Mouse (Mus musculus): ENCODE results near the gene Cxxc4.
A peak's percentile ranks its signal among the peaks of the same experiment; 100 is the strongest.

Gene Cxxc4

GRCm38 (mm10) chr3:134243850-134244247 is 7.6 kb downstream of the Cxxc4 start:
- DNase-seq (ENCODE audit: low spot score in 2 of 2) = no peak

DNA sequence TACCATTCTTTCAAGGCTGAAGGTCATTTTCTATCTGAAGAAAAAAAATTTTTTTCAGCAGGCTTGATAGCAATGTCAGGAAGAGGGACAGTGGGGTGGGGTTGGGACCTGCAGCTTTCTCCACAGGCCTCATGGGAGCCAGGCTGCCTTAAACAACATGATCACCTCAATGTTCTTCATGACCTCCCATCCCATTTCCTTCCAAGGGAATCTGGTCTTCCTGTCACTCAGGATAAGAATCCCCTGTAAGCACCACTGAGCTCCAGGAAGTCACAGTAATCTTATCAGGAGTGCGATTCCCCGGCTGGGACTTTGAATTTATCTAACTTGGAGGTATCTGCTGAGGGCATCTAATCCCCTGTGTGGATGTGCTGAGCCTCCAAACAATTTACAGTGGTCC is 17.9 kb downstream of the Cxxc4 start:
- no peak for DNase-seq (ENCODE audit: low spot score in 2 of 2)

GRCm38 (mm10) chr3:134258715-134259114 is 22.4 kb downstream of the Cxxc4 start:
- DNase-seq (ENCODE audit: low spot score in 2 of 2) = no peak

DNA sequence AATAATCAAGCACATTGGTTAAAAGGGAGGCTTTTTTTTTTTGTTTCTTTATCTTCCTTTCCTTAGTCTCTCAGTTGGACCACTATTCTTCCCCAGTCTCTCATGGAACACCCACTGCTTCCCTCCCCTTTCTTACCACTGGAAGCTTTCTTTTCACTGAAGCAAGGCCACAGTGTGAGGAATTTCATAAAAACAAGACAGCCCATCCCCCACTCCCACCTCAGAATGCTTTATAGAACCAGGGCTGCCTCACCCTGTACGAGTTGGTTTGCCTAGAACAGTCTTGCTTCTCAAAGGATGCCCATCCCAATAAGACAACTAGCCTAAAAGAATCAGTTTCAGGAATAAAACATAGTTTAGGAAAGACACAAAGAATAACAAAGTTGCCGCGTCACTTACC is 23.0 kb downstream of the Cxxc4 start:
- DNase-seq (ENCODE audit: low spot score in 2 of 2) = no peak

DNA sequence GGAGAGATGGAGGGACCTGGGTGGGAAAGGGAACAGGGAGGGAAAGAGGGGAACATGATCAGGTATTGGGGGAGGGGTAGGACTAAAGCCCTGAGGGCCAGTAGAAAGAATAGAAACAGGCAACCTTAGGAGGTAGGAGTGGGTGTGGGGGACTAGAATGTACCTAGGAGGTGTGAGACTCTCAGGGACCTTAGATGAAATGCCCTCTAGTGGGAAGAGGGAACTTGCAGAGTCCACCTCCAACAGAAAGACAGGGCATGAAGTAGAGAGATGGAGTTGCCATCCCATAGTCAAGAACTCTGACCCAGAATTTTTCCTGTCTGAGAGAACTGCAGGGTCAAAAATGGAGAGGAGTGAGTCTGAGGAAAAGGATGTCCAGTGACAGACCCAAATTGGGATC is 43.4 kb downstream of the Cxxc4 start:
- no peak for DNase-seq (ENCODE audit: low spot score in 2 of 2)

DNA sequence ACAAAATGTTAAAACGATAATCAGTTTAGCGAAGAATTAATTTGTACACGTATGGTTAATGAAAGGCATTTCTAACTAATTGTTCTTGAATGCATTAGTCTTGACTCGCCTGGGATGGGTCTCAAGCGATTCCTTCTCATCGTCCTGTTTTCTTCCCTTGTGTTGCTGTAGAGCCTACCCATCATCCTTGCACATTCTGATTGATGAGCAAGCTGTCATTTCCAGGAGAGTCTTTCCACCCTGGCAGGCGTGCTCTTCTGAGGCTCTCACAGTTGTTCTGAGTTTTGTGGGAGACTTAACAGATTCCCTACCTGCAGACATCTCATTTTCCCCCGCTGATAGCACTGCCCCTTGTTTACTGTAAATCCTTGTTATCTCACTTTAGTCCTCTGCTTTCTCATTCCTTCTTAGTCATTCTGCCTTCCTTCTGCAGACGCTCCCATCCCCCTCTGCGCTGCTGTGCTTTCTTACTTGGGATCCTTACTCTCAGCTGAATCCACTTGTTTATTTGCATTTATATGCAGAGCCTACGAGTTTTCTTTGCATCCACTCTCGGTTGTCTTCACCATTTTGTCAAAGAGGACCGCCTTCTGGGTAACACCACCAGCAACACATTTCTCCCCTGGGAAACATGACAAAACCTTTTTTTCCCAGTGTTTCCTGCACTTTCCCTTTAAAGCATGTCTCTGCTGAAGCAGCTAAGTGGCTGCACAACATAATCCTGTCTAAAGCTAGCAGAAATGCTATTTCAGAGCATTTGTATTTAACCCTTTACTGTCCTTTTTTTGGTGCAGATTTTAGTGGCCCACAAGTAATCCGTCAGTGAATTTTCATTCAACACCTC is 45.5 kb downstream of the Cxxc4 start:
- DNase-seq (ENCODE audit: low spot score in 2 of 2) = peak in 1 of 2 experiments; percentile 44

GRCm38 (mm10) chr3:134295217-134295616 is 58.9 kb downstream of the Cxxc4 start:
- DNase-seq (ENCODE audit: low spot score in 2 of 2) = no peak

DNA sequence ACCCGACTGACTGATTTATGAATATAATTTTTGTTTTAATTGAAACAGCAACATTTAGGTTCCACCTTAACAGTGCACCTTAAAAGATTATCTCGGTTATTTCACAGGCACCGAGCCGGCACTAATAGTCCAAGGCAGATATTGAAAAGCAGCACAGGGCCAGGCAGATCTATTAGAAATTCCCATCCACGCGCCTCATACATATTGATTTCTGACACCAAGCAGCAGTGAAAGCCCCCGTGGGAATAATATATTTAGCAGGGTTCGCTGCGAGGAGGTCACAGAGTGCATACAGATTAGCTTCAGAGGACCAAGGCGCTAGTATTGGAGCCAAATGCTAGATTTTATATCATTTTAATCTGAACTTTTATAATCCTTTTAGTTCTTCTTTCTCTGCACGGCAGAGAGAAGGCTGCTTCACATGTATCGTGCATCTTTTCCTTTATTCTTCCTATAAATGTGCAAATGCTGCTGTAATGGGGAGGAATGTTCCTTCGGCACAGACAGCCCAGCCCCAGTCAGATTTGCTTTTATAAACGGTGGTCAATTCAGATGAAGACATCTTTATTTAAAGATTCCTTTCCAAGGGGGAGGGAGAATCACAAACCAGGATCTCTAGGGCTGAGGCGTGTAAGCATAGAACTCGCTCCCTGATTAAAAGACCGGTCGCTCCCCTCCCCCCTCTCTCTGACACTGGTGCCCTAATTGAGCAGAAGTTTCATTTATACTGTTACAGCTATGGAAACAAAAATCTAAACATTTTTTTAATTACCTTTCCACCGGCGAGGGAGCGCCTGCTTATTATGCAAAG is 66.6 kb downstream of the Cxxc4 start:
- peak; percentile 42 to 54 for DNase-seq (ENCODE audit: low spot score in 2 of 2)

GRCm38 (mm10) chr3:134303492-134303808 is 67.2 kb downstream of the Cxxc4 start:
- no peak for DNase-seq (ENCODE audit: low spot score in 2 of 2)

DNA sequence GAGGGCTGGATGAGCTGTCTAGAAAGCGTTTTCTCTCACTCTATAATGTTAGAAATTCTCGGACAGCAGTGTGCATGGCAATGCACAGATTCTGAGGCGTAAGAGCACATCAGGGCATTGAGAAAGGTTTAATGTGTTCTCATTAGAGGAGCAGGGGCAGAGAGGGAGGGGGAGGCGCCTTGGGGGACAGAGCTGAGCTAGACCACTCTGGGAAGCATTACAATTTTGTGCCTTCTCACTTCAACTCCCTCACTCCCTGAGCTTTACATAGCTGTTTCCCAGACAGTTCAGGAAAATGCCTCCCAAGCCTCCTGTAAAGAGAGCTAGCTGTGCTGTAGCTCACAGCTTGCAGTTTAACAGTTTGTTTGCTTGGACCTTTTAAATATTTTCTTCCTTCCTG is 70.2 kb downstream of the Cxxc4 start:
- no peak for DNase-seq (ENCODE audit: low spot score in 2 of 2)

DNA sequence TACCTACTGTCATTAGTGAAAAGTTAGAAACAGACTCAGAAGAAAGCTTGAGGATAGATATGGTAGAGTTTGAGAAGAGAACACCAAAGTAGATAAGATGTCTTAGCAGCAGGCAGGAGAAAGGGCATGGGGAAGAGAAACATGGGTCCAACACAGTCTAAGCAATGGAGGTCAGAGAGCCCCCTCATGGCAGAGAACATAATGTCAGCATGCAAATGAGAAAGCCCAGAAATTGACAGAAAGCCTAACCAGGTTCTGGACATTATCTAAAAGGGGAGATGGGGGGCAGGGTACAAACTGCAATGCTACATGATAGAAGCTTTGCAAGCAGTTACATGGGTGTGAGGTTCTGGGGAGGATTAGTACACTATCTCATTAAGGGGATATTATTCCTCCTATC is 71.5 kb downstream of the Cxxc4 start:
- no peak for DNase-seq (ENCODE audit: low spot score in 2 of 2)
